Mouse (Mus musculus) liver, postnatal 0 days (tissue): ENCODE data around the gene Serpinc1. TPM values are rescaled to one million over a fixed set of nuclear protein-coding genes. Genes with fewer than 3 reads are reported as not detected.
A peak's percentile ranks its signal among the peaks of the same experiment; 100 is the strongest.

Experiments
- ATAC-seq: fragments of 200-750 bp; cut with Nextera tagmentation; 2 replicates; pipeline ENCODE4 v1.8.0; 2017; ENCODE audit warnings: mild to moderate bottlenecking, moderate library complexity
- DNase-seq: peaks from one replicate; pipeline ENCODE4 v3.0.0-alpha.2; 2016
- H3K27ac ChIP-seq: fragments of 300-500 bp; sonication (generic); 2 replicates; pipeline ENCODE4 v1.5.1; 2014; ENCODE audit warnings: antibody characterized with exemption, moderate library complexity, mild to moderate bottlenecking, low read depth
- H3K27me3 ChIP-seq: fragments of 300-500 bp; sonication (generic); 2 replicates; pipeline ENCODE4 v1.6.1; 2014; ENCODE audit warnings: low read length, control low read depth, mixed read lengths; ENCODE audit not compliant: insufficient read depth
- H3K36me3 ChIP-seq: fragments of 300-500 bp; sonication (generic); replicated peaks from 2 replicates; pipeline ENCODE4 v1.6.1; 2014; ENCODE audit warnings: mild to moderate bottlenecking, control low read depth, low read length, moderate library complexity, mixed read lengths; ENCODE audit not compliant: insufficient read depth
- H3K4me1 ChIP-seq: fragments of 300-500 bp; sonication (generic); 2 replicates; pipeline ENCODE4 v1.6.1; 2014; ENCODE audit warnings: antibody characterized with exemption, mild to moderate bottlenecking, control low read depth; ENCODE audit not compliant: insufficient read depth
- H3K4me2 ChIP-seq: fragments of 300-500 bp; sonication (generic); 2 replicates; pipeline ENCODE4 v1.6.1; 2014; ENCODE audit warnings: low read depth, mild to moderate bottlenecking, low read length, moderate library complexity, mixed read lengths
- H3K4me3 ChIP-seq: fragments of 300-500 bp; sonication (generic); 2 replicates; pipeline ENCODE4 v1.5.1; 2014; ENCODE audit warnings: low read depth, low read length
- H3K9ac ChIP-seq: fragments of 300-500 bp; sonication (generic); replicated peaks from 2 replicates; pipeline ENCODE4 v1.6.1; 2014; ENCODE audit warnings: mild to moderate bottlenecking, moderate library complexity
- H3K9me3 ChIP-seq: fragments of 300-500 bp; sonication (generic); 2 replicates; pipeline ENCODE4 v1.6.1; 2016; ENCODE audit warnings: mild to moderate bottlenecking, control low read depth, low read length, mixed read lengths
- CTCF ChIP-seq: sonication (generic); IDR thresholded peaks from 2 replicates; pipeline ENCODE4 v1.5.1; 2016; ENCODE audit warnings: antibody characterized with exemption, low read depth
- EP300 ChIP-seq: IDR thresholded peaks from 2 replicates; pipeline ENCODE4 v1.6.1; 2016; ENCODE audit warnings: antibody characterized with exemption, low read depth, mild to moderate bottlenecking
- WGBS: fragments of 180-500 bp; shearing (Covaris S2); extraction: QIAGEN DNeasy Blood & Tissue Kit; methylation state at CpG from one replicate; pipeline ENCODE4 v1.1.7; 2014; ENCODE audit not compliant: insufficient replicate concordance; 5-methylcytosine and 5-hydroxymethylcytosine counted together
- polyA plus RNA-seq: library from polyadenylated mRNA; unstranded; fragments of >200 nt; fragmentation: Nextera tagmentation; extraction: Ambion mirVana; gene quantifications from 2 replicates; pipeline ENCODE4 v1.2.1, GENCODE M21; 2015

The Serpinc1 gene
- polyA plus RNA-seq, 1 experiment from 2014 or later = 3,165 TPM

DNA sequence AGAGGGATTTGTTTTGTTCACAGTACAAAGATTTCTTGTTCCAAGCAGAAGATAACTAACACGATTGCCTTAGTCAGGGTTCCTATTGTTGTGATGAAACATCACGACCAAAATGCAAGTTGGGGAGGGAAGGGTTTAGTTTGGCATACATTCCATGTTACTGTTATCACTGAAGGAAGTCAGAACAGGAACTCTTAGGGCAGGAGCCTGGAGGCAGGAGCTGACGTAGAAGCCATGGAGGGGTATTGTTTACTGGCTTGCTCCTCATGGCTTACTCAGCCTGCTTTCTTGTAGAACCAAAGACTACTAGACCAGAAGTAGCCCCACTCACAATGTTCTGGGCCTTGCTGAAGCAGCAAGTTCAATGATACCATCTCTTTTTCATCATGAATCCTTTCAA is 68.6 kb downstream of the Serpinc1 start:
- Histone ChIP-seq H3K9ac (no peak overlapping the region), H3K36me3 (peaks cover 44% of the 10 kb centered on the region), H3K27ac (peak overlapping the region; percentile 39; the same call in 1 of the 2 replicates), H3K4me1 (no peaks in the 10 kb centered on the region), H3K4me3 (no peak overlapping the region), H3K27me3 (no peaks in the 10 kb centered on the region), H3K4me2 (no peak overlapping the region), H3K9me3 (no peaks in the 10 kb centered on the region)
- ATAC-seq = no peak
- no peak for DNase-seq
- WGBS = 72% methylated on average over 3 of the region's 3 CpGs
- TF ChIP-seq EP300 (no peak), CTCF (no peak)

Other genes with a start within 250 kb of the Serpinc1 start
- 20.9 and 21.6 TPM in 2 replicates for gene Rabgap1l, start 185.4 kb upstream of the Serpinc1 start, polyA plus RNA-seq
- gene Rc3h1, start 72.2 kb upstream of the Serpinc1 start, polyA plus RNA-seq = 2.5 and 2.6 TPM in 2 replicates
- 2.0 and 2.3 TPM in 2 replicates for gene Zbtb37, start 56.3 kb downstream of the Serpinc1 start, polyA plus RNA-seq
- 13.8 and 16.2 TPM in 2 replicates for gene Dars2, start 92.1 kb downstream of the Serpinc1 start, polyA plus RNA-seq
- gene Cenpl, start 92.1 kb downstream of the Serpinc1 start, polyA plus RNA-seq = 19.5 and 20.2 TPM in 2 replicates
- gene Klhl20, start 152.9 kb downstream of the Serpinc1 start, polyA plus RNA-seq = 3.6 and 3.9 TPM in 2 replicates
- not detected in 2 replicates for gene Ankrd45, start 164.1 kb downstream of the Serpinc1 start, polyA plus RNA-seq
- not detected in 2 replicates for gene Tex50, start 180.7 kb downstream of the Serpinc1 start, polyA plus RNA-seq